Mouse (Mus musculus) gastrocnemius, adult 8-10 months (tissue): Measurements from ENCODE around the gene Tspear. TPM values are rescaled to one million over a fixed set of nuclear protein-coding genes. Genes with fewer than 3 reads are reported as not detected.
"Not testable (repeated sequence)": the region's sequence is repeated elsewhere in the genome, so short reads cannot be mapped to it uniquely, and the experiment has no call there.

Source experiments
- DNase-seq, 2 experiments: peaks; one replicate each; pipeline ENCODE4 v3.0.0; 2022; ENCODE audit warnings: low spot score in 2 of 2
- total RNA-seq, 4 experiments: library from RNA; stranded (reverse); gene quantifications; 2 replicates each; pipeline ENCODE4 v1.2.4; 2022

Gene Tspear
- total RNA-seq = not detected

- no peak for DNase-seq
These were observed at the start of gene Tspear for GRCm38 (mm10) chr10:77685895-77686664. Gene Tspear (plus strand): TSS chr10:77686569.

- no peak for DNase-seq
These were observed 47.4 kb upstream of the Tspear start for GRCm38 (mm10) chr10:77638956-77639355.

GRCm38 (mm10) chr10:77643160-77643559 lies 43.2 kb upstream of the Tspear start:
- DNase-seq = no peak

DNA sequence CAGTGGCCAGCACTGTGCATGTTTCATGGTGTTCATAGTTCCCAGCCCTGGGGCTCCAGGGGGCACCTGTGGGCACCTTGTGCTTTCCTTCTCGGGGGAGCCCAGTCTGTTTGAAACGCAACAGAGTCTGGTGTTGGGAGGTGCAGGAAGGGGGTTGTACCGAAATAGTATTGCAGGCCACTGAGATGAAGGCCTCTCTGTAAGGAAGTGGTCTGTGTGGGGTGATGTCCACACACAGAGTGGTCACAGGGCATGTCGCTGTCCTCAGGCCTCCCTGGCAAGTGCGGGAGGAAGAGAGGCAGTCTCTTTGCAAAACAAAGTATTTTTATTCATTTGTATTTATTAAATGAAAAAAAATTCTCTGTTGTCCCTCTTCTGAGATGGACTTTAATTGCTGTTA lies 40.8 kb upstream of the Tspear start:
- no peak for DNase-seq

DNA sequence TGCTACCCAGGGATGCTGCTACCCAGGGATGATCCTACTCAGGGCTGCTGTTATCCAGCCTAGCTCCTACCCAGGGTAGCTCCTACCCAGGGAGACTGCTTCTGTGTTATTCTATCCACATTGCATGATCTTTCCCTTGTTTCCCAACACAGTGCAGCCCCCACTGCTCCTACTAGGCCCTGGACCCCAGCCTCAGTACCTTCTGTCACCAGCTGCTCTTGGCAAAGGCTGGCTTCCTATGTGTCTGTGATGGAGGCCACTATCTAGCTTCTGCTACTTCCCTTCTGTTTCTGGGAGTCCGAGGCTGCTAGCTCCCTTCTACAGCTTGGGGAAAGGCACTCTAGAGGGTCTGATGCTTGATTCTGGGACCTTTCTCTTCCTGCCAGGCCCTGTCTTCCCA lies 38.9 kb upstream of the Tspear start:
- DNase-seq = no peak

DNA sequence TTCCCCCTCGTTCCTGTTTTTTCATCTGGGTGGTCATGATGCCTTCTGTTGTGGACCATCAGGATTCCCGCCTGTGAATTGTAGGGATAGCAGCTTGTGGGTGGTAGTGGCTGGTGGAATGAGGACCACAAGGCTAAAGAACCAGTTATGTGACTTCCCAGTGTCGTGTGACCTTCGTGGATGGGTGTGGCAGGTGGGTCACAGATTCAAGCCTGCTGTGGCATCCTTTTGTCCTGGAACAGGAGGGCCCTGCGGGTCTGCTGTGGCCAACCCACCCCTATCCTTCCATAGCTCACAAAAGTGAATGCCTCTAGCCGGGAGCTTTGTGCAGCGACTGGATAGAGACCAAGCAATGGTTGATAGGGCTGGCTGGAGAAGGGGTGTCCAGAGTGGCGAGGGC lies 38.5 kb upstream of the Tspear start:
- DNase-seq = no peak

DNA sequence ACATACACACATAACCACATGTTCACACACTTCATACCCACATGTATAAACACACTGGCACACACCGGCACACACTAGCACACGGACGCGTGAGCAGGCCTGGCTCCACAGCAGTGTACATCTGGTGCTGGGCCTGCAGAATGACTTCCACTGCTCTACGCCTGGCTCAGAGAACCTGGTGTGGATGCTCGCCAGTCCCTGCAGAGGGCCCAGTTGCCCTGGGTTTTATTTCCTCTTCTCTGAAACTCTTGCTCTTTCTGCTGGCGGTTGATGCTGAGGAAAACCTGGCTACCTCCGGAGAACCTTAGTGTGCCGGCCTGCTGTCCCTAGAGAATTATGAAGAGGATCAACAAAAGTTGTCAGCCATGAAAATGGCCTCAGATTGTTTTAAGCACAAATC lies 34.3 kb upstream of the Tspear start:
- DNase-seq = no peak

GRCm38 (mm10) chr10:77658286-77658994 lies 27.9 kb upstream of the Tspear start:
- DNase-seq = no peak

- DNase-seq = no peak
These were observed 22.3 kb upstream of the Tspear start for GRCm38 (mm10) chr10:77663949-77664665.

DNA sequence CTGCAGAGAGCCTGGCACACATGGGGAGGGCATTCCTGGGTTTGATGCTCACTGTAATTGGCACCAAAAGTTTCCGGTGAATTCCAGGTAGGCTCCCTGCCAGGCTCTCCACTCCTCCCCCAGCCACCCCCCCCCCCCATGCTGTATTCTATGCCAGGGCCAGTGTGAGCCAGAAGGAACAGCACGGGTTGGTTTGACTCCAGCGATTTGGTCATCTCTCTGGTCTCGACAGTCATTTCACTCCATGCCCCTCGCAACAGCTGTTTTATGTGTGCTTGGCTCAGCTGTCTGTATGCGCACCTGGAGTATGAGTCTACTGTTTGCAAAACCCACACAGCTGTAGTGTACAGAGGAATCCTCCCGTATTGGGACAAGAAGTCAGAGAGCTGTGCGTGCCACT lies 20.0 kb upstream of the Tspear start:
- no peak for DNase-seq

- DNase-seq = no peak
These were observed 19.0 kb upstream of the Tspear start for GRCm38 (mm10) chr10:77667402-77667801.

GRCm38 (mm10) chr10:77670710-77671109 lies 15.7 kb upstream of the Tspear start:
- DNase-seq = no peak

DNA sequence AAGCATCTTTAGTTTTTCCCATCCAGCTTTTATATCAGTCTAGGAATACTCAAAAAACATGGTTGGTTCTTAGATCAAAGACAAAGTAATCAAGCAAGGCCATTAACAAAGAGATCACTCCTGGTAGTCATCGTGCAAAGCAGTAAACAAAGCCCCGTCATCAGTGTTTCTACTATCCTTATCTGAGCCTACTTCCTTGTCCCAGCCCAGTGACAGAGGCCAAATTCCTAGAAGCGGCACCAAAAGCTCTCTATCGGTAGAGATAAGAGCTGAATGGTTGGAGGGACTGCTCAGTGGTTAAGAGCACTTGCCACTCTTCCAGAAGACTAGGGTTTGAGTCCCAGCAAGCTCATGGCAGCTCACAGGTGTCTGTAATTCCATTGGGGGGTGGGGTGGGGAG lies 14.8 kb upstream of the Tspear start:
- no peak for DNase-seq

- no peak for DNase-seq
These were observed 12.6 kb upstream of the Tspear start for GRCm38 (mm10) chr10:77673765-77674164.

GRCm38 (mm10) chr10:77677562-77677961 lies 8.8 kb upstream of the Tspear start:
- DNase-seq = no peak

- no peak for DNase-seq
These were observed 3.4 kb upstream of the Tspear start for GRCm38 (mm10) chr10:77682994-77683393.

- DNase-seq = no peak
These were observed 2.2 kb upstream of the Tspear start for GRCm38 (mm10) chr10:77684181-77684580.

DNA sequence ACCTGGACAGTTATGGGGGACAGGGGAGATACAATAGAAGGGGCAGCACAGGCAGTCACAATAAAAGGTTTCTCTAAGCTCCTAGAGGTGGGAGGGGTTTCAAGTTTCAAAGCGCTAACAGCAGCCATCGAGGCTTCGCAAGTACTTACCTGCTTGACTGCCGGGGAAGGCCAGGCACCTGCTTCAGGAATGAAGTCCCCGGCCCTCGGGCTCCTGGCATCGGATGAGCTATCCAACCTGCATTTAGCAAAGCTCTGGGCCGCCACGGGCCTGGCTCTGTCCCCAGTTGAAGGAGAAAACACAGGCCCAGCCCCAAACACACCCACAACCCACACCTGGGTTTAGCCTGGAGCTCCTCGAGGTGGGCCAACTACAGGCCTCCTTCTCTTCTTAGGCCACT lies 652 bp downstream of the Tspear start:
- DNase-seq = no peak

GRCm38 (mm10) chr10:77690356-77690807 lies 4.0 kb downstream of the Tspear start, which contains the start of gene Gm19402:
Gene Gm19402 (minus strand): TSS chr10:77690757.
- not testable (repeated sequence) for DNase-seq

DNA sequence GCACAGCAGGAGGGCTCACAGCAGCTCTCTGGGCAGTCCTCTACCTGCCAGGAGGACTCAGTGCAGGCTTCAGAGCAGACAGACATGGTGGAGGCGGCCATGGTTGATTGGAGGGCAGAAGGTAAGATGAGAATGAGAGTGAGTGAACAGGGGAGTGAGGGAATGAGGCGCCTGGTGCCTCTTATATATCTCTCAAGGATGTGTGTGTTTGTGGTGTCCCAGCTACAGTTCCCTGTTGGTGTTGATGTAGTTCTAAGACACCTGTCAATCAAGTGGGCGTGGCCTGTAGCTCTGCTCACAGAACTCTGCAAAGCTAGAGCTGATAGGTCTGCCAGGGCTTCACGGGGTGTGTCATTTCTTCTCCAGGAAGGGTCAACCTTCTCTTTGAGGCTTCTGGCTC lies 10.8 kb downstream of the Tspear start, which contains the start of gene Gm9508:
Gm9508 (minus strand) TSS at position 101 of the 400 bp plus-strand sequence.
- DNase-seq = no peak

- no peak for DNase-seq
These were observed 20.0 kb downstream of the Tspear start, which contains the start of gene Gm10272 for GRCm38 (mm10) chr10:77706326-77706725. Gene Gm10272 (plus strand): TSS chr10:77706626.

DNA sequence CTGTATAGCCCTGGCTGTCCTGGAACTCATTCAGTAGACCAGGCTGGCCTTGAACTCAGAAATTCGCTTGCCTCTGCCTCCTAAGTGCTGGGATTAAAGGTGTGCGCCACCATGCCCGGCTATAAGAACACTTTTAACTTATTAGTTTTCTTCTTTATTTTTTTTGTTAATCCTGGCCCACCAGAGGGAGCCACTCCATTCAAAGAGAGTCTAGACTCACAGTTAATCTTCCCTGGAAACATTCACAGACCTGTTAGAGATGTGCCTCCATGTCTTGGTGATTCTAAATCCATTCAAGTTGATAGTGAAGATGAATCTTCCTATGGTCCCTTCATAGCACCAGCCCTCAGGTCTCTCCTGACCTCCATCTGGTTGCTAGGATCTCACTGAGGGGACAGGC lies 23.5 kb downstream of the Tspear start:
- DNase-seq = no peak
